Mouse (Mus musculus): ENCODE results near the gene Cyp46a1.
A peak's percentile ranks its signal among the peaks of the same experiment; 100 is the strongest.

Cyp46a1 gene

GRCm38 (mm10) chr12:108311741-108312290, 22.4 kb upstream of the Cyp46a1 start:
- DNase-seq (ENCODE audit: low spot score), result no peak

- no peak for DNase-seq (ENCODE audit: low spot score)
Observed at GRCm38 (mm10) chr12:108312432-108312851, 21.7 kb upstream of the Cyp46a1 start.

GRCm38 (mm10) chr12:108313244-108313772, 20.9 kb upstream of the Cyp46a1 start:
- no peak for DNase-seq (ENCODE audit: low spot score)

- DNase-seq (ENCODE audit: low spot score), result no peak
Observed at GRCm38 (mm10) chr12:108315818-108316217, 18.4 kb upstream of the Cyp46a1 start.

GRCm38 (mm10) chr12:108316655-108317054, 17.5 kb upstream of the Cyp46a1 start:
- DNase-seq (ENCODE audit: low spot score), result no peak

- no peak for DNase-seq (ENCODE audit: low spot score)
Observed at GRCm38 (mm10) chr12:108317201-108317738, 16.9 kb upstream of the Cyp46a1 start.

- DNase-seq (ENCODE audit: low spot score), result no peak
Observed at GRCm38 (mm10) chr12:108317826-108318430, 16.3 kb upstream of the Cyp46a1 start.

- DNase-seq (ENCODE audit: low spot score), result no peak
Observed at GRCm38 (mm10) chr12:108318499-108318898, 15.7 kb upstream of the Cyp46a1 start.

GRCm38 (mm10) chr12:108320096-108320495, 14.1 kb upstream of the Cyp46a1 start:
- DNase-seq (ENCODE audit: low spot score), result no peak

GRCm38 (mm10) chr12:108326401-108326800, 7.8 kb upstream of the Cyp46a1 start:
- no peak for DNase-seq (ENCODE audit: low spot score)

- peak; percentile 45 for DNase-seq (ENCODE audit: low spot score)
Observed at GRCm38 (mm10) chr12:108327889-108328491, 6.2 kb upstream of the Cyp46a1 start.

GRCm38 (mm10) chr12:108333056-108333455, 1.1 kb upstream of the Cyp46a1 start:
- peak; percentile 63 for DNase-seq (ENCODE audit: low spot score)

GRCm38 (mm10) chr12:108333481-108333882, 699 bp upstream of the Cyp46a1 start:
- no peak for DNase-seq (ENCODE audit: low spot score)

GRCm38 (mm10) chr12:108334529-108334928, 348 bp downstream of the Cyp46a1 start:
- no peak for DNase-seq (ENCODE audit: low spot score)

GRCm38 (mm10) chr12:108338572-108339190, 4.5 kb downstream of the Cyp46a1 start:
- no peak for DNase-seq (ENCODE audit: low spot score)

GRCm38 (mm10) chr12:108348151-108348550, 14.0 kb downstream of the Cyp46a1 start:
- DNase-seq (ENCODE audit: low spot score), result no peak

- no peak for DNase-seq (ENCODE audit: low spot score)
Observed at GRCm38 (mm10) chr12:108349026-108349425, 14.8 kb downstream of the Cyp46a1 start.

GRCm38 (mm10) chr12:108350931-108351330, 16.8 kb downstream of the Cyp46a1 start:
- no peak for DNase-seq (ENCODE audit: low spot score)

- no peak for DNase-seq (ENCODE audit: low spot score)
Observed at GRCm38 (mm10) chr12:108352371-108353136, 18.4 kb downstream of the Cyp46a1 start.

- DNase-seq (ENCODE audit: low spot score), result no peak
Observed at GRCm38 (mm10) chr12:108354284-108354683, 20.1 kb downstream of the Cyp46a1 start.

GRCm38 (mm10) chr12:108355271-108355670, 21.1 kb downstream of the Cyp46a1 start:
- no peak for DNase-seq (ENCODE audit: low spot score)

GRCm38 (mm10) chr12:108355986-108356385, 21.8 kb downstream of the Cyp46a1 start:
- no peak for DNase-seq (ENCODE audit: low spot score)
